Mouse (Mus musculus) embryonic facial prominence, embryonic 13.5 days (tissue): ENCODE measurements around the gene Syt12. TPM values are rescaled to one million over a fixed set of nuclear protein-coding genes. Genes with fewer than 3 reads are reported as not detected.

Experiments
- ATAC-seq: fragments of 200-750 bp; cut with Nextera tagmentation; 2 replicates; pipeline ENCODE4 v1.8.0; 2017; ENCODE audit warnings: low read depth; ENCODE audit not compliant: insufficient number of reproducible peaks, insufficient read depth, low FRiP score, low TSS enrichment
- H3K27ac ChIP-seq: fragments of 300-500 bp; sonication (generic); 2 replicates; pipeline ENCODE4 v1.5.1; 2015; ENCODE audit warnings: moderate library complexity, mild to moderate bottlenecking, inconsistent platforms
- H3K27me3 ChIP-seq: fragments of 300-500 bp; sonication (generic); 2 replicates; pipeline ENCODE4 v1.6.1; 2015; ENCODE audit warnings: mild to moderate bottlenecking, inconsistent platforms
- H3K36me3 ChIP-seq: fragments of 300-500 bp; sonication (generic); 2 replicates; pipeline ENCODE4 v1.6.1; 2015; ENCODE audit warnings: mild to moderate bottlenecking, inconsistent platforms
- H3K4me1 ChIP-seq: fragments of 300-500 bp; sonication (generic); 2 replicates; pipeline ENCODE4 v1.6.1; 2015; ENCODE audit warnings: inconsistent platforms
- H3K4me2 ChIP-seq: fragments of 300-500 bp; sonication (generic); 2 replicates; pipeline ENCODE4 v1.6.1; 2015; ENCODE audit warnings: moderate library complexity, mild to moderate bottlenecking, inconsistent platforms
- H3K4me3 ChIP-seq: fragments of 300-500 bp; sonication (generic); 2 replicates; pipeline ENCODE4 v1.5.1; 2015; ENCODE audit warnings: mild to moderate bottlenecking, inconsistent platforms
- H3K9ac ChIP-seq: fragments of 300-500 bp; sonication (generic); 2 replicates; pipeline ENCODE4 v1.6.1; 2015; ENCODE audit warnings: mild to moderate bottlenecking, inconsistent platforms
- H3K9me3 ChIP-seq: fragments of 300-500 bp; sonication (generic); 2 replicates; pipeline ENCODE4 v1.6.1; 2016; ENCODE audit warnings: inconsistent platforms
- WGBS: fragments of 180-500 bp; shearing (Covaris S2); methylation state at CpG from one replicate; pipeline ENCODE4 v1.1.7; 2015; ENCODE audit warnings: mixed read lengths; 5-methylcytosine and 5-hydroxymethylcytosine counted together
- polyA plus RNA-seq: library from polyadenylated mRNA; unstranded; fragments of >200 nt; fragmentation: Nextera tagmentation; extraction: Ambion mirVana; gene quantifications from 2 replicates; pipeline ENCODE4 v1.2.1, GENCODE M21; 2015

Gene Syt12
- polyA plus RNA-seq, 1 experiment from 2014 or later, result 2.3 TPM

- Histone ChIP-seq H3K4me2 (no peak overlapping the region), H3K4me1 (peaks cover 5% of the 10 kb centered on the region; the same call in 1 of the 2 replicates), H3K36me3 (no peaks in the 10 kb centered on the region), H3K27me3 (no peaks in the 10 kb centered on the region), H3K9ac (0 out of 2 replicates have a peak overlapping the region, but pooled peaks have one; percentile 6), H3K9me3 (no peaks in the 10 kb centered on the region), H3K27ac (no peak overlapping the region), H3K4me3 (no peak overlapping the region)
- ATAC-seq, result no peak
- 68% methylated on average over 2 of the region's 2 CpGs for WGBS
Observed at GRCm38 (mm10) chr19:4502701-4503100, 25.5 kb upstream of the Syt12 start.

- Histone ChIP-seq H3K4me2 (peak within 1 kb of the TSS; percentile 31), H3K9ac (no peak within 1 kb of the TSS), H3K4me3 (no peak within 1 kb of the TSS), H3K27ac (no peak within 1 kb of the TSS), H3K36me3 (no peaks in the 10 kb centered on the region), H3K27me3 (no peaks in the 10 kb centered on the region), H3K9me3 (no peaks in the 10 kb centered on the region), H3K4me1 (peaks cover 7% of the 10 kb centered on the region; the same call in 1 of the 2 replicates)
- WGBS, result 63% methylated on average over 16 of the region's 16 CpGs
- ATAC-seq, result no peak
Observed at GRCm38 (mm10) chr19:4498062-4498933, 21.1 kb upstream of the Syt12 start, which contains the start of gene 2010003K11Rik. Gene 2010003K11Rik (minus strand): TSS chr19:4498583.

GRCm38 (mm10) chr19:4497263-4497973, 20.2 kb upstream of the Syt12 start:
- H3K36me3 ChIP-seq, result no peaks in the 10 kb centered on the region
- no peak overlapping the region for H3K9ac ChIP-seq
- no peaks in the 10 kb centered on the region for H3K9me3 ChIP-seq
- peak overlapping the region; percentile 31 for H3K4me2 ChIP-seq
- H3K27ac ChIP-seq, result no peak overlapping the region
- no peak for ATAC-seq
- H3K4me1 ChIP-seq, result peaks cover 7% of the 10 kb centered on the region; the same call in 1 of the 2 replicates
- H3K27me3 ChIP-seq, result no peaks in the 10 kb centered on the region
- WGBS, result 6% methylated on average over 4 of the region's 4 CpGs
- no peak overlapping the region for H3K4me3 ChIP-seq

DNA sequence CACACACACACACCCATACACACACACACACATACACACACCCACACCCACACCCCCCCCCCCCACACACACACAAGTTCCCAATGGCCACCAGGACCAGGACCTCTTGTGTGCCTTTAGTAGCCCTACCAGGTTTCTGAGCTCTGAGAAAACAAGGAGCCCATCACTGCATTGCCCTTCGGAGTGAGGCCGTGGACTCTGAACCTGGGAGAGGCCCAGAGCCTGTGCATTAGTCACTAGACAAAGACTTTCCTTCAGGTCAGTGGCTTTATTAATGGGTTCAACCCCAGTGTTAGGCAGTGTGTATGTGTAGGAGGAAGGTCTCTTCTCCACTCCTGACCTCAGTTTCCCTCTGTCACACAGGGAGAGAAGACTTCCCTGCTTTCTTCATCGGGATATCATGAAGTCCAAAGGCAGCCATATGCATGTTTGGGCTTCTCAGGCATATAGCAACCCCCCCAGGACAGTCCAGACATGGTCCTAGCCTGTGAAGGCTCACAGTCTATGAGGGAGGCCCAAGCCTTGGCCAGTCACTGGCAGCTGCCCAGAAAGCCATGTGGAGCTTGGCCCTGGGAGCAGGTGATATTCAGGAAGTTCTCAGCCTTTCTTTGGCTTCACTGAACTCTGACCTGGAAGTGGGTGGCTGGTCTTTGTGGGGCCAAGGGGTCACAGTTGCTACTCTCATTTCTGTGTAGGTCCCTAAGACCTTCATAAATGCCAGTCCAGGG, 19.5 kb upstream of the Syt12 start:
- 87% methylated on average over 3 of the region's 3 CpGs for WGBS
- no peaks in the 10 kb centered on the region for H3K27me3 ChIP-seq
- no peak overlapping the region for H3K9ac ChIP-seq
- ATAC-seq, result no peak
- no peak overlapping the region for H3K4me2 ChIP-seq
- H3K36me3 ChIP-seq, result no peaks in the 10 kb centered on the region
- no peaks in the 10 kb centered on the region for H3K9me3 ChIP-seq
- no peak overlapping the region for H3K4me3 ChIP-seq
- H3K27ac ChIP-seq, result no peak overlapping the region
- H3K4me1 ChIP-seq, result peaks cover 7% of the 10 kb centered on the region; the same call in 1 of the 2 replicates

DNA sequence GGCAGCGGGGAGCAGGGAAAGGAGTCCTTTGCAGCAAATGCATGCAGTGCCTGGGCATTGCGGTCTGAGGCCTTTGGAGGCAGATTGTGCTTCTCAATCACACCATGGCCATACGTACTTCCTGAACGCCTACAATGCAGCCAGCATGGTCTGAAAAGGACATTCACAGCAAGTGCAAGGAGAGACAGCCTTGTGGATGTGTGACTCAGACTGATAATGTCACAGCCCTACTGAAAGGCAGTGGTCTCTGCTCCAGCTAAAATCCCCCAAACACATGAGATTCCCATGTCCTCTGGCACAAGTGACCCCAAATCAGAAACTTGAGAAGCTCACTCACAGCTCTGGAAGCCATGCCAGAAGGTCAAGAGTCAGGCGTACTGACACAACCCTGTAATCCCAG, 18.6 kb upstream of the Syt12 start:
- Histone ChIP-seq H3K27me3 (no peaks in the 10 kb centered on the region), H3K9me3 (no peaks in the 10 kb centered on the region), H3K4me1 (peaks cover 7% of the 10 kb centered on the region; the same call in 1 of the 2 replicates), H3K27ac (no peak overlapping the region), H3K4me3 (no peak overlapping the region), H3K36me3 (no peaks in the 10 kb centered on the region), H3K9ac (no peak overlapping the region), H3K4me2 (no peak overlapping the region)
- 80% methylated on average over 5 of the region's 5 CpGs for WGBS
- ATAC-seq, result no peak

DNA sequence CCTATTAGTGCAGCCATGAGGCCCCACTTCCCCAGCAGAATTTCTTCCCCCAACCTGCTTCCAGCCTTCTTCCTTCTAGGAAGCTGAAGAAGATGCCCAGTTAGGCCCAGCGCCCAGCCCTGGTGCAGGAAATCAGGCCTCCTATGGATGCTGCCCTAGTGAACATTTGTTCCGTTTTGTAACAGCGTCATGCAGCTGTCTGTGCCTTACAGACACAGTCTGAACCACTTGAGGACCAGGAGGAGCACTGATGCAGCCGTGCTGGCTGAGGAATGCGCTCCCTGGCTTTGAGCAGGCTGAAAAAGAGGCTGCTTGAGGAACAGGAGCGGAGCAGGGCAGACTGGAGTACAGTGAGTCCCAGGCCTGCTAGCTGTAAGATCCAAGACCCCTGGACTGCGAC, 17.5 kb upstream of the Syt12 start:
- H3K9ac ChIP-seq, result peak overlapping the region; percentile 22; the same call in 1 of the 2 replicates
- peaks cover 7% of the 10 kb centered on the region; the same call in 1 of the 2 replicates for H3K4me1 ChIP-seq
- no peaks in the 10 kb centered on the region for H3K9me3 ChIP-seq
- H3K4me3 ChIP-seq, result no peak overlapping the region
- 67% methylated on average over 7 of the region's 7 CpGs for WGBS
- no peak overlapping the region for H3K27ac ChIP-seq
- no peak for ATAC-seq
- H3K27me3 ChIP-seq, result no peaks in the 10 kb centered on the region
- no peaks in the 10 kb centered on the region for H3K36me3 ChIP-seq
- H3K4me2 ChIP-seq, result no peak overlapping the region

DNA sequence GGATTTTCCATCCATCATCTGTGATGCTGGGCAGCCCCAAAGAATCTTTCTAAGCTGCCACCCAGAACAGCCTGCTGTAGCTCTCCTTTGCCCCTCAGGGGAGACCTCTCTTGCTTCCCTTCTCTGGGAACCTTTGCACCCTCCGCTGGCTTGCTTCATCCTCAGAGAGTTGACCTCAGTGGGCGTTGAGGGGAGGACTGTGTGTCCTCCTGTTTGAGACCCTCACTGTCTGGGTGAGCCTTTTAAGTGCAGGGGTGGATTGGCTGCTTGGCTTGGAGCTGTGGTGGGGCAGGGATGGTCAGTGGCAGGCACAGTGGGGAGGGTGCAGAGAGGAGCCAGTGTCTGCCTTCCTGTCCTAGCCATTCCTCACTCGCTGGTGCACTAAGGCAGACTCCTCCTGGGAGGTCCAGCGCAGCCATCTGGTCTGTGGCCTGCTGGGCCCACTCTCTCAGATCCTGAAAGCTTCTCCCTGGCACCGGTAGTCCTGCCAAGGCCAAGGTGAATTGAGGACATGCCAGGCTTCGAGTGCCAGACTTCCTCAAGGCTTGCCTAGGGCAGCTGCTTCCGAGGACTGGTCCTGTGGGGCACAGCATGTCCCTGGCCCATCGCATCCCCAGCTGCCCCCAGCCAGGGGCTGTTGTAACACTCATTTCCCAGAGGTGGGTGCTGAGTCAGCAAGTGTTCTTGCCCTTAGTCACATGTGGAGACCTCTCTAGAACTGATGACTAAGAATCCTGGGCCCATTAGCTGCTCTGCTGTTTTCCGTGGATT, 15.5 kb upstream of the Syt12 start:
- H3K4me3 ChIP-seq, result no peak overlapping the region
- 0 out of 2 replicates have a peak, but pooled peaks cover 3% of the 10 kb centered on the region for H3K27me3 ChIP-seq
- H3K36me3 ChIP-seq, result no peaks in the 10 kb centered on the region
- no peak overlapping the region for H3K27ac ChIP-seq
- H3K4me1 ChIP-seq, result peaks cover 4% of the 10 kb centered on the region
- H3K9me3 ChIP-seq, result no peaks in the 10 kb centered on the region
- WGBS, result 53% methylated on average over 9 of the region's 9 CpGs
- no peak for ATAC-seq
- H3K9ac ChIP-seq, result peak overlapping the region; percentile 44; the same call in 1 of the 2 replicates
- no peak overlapping the region for H3K4me2 ChIP-seq

DNA sequence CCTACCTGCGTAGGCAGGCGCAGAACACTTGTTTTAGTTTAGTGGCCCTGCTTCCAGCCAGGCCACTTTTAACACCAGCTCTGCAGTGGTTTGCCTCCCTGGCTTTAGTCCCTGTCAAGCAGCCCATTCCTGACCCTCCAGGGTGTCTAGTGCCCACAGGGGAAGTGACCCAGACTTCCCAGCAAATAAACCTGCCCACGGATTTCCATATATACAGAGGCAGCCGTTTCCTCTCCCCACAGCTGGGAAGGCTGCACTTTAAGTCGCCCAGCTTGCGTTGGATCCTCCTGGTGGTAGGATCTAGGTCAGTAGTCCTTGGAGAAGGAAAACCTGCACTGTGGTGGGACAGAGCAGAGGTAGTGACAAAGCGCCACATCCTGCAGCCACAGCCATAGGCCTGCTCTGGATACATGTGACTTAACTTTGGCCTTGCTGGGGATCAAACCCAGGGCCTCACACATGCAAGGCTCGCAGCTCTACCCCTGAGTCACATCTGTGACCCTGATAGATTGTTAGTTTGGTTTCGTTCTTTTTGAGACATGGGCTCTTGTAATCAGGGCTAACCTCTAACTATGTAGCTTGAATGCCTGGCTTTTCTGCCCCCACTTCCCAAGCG, 13.9 kb upstream of the Syt12 start:
- Histone ChIP-seq H3K9ac (0 out of 2 replicates have a peak overlapping the region, but pooled peaks have one; percentile 32), H3K4me3 (no peak overlapping the region), H3K36me3 (no peaks in the 10 kb centered on the region), H3K27ac (no peak overlapping the region), H3K4me1 (peaks cover 4% of the 10 kb centered on the region; the same call in 1 of the 2 replicates), H3K9me3 (no peaks in the 10 kb centered on the region), H3K27me3 (0 out of 2 replicates have a peak, but pooled peaks cover 3% of the 10 kb centered on the region), H3K4me2 (no peak overlapping the region)
- WGBS, result 65% methylated on average over 10 of the region's 10 CpGs
- no peak for ATAC-seq

GRCm38 (mm10) chr19:4487877-4488276, 10.6 kb upstream of the Syt12 start:
- Histone ChIP-seq H3K4me2 (no peak overlapping the region), H3K4me1 (peaks cover 13% of the 10 kb centered on the region), H3K9ac (no peak overlapping the region), H3K27ac (no peak overlapping the region), H3K36me3 (no peaks in the 10 kb centered on the region), H3K27me3 (0 out of 2 replicates have a peak, but pooled peaks cover 3% of the 10 kb centered on the region), H3K9me3 (no peaks in the 10 kb centered on the region), H3K4me3 (no peak overlapping the region)
- no peak for ATAC-seq
- 76% methylated on average over 2 of the region's 2 CpGs for WGBS

- Histone ChIP-seq H3K9ac (no peak overlapping the region), H3K4me1 (peaks cover 13% of the 10 kb centered on the region), H3K27ac (no peak overlapping the region), H3K9me3 (no peaks in the 10 kb centered on the region), H3K4me2 (no peak overlapping the region), H3K27me3 (0 out of 2 replicates have a peak, but pooled peaks cover 3% of the 10 kb centered on the region), H3K4me3 (no peak overlapping the region), H3K36me3 (no peaks in the 10 kb centered on the region)
- ATAC-seq, result no peak
- 21% methylated on average over 5 of the region's 5 CpGs for WGBS
Observed at GRCm38 (mm10) chr19:4485006-4485405, 7.8 kb upstream of the Syt12 start.
